Mouse (Mus musculus) kidney, adult 18-20 months (tissue): ENCODE results near the gene Olfr199.
"Not testable (repeated sequence)": the region's sequence is repeated elsewhere in the genome, so short reads cannot be mapped to it uniquely, and the experiment has no call there.

Source experiments
- DNase-seq: peaks from one replicate; pipeline ENCODE4 v3.0.0; 2021

Gene Olfr199

DNA sequence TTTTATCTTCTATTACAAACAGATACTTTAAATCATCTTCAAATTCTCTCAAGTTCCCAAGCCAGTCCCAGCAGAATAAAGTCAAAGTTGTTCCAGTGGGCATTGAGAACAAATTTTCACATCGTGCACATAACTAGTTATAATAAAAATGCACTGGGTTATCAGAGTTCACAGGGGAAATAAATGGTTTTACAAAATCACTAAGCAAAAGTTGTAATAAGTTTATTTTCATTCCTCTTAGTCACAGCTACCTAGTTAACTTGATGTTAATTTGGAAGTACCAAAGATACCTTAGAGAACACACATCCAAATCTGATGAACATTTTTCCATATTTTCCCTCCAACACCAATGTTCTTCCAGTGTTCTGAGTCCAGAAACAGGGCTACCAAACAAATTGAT is at the start of gene Olfr199:
Olfr199 (minus strand) TSS at position 101 of the 400 bp plus-strand sequence.
- DNase-seq, result not testable (repeated sequence)

DNA sequence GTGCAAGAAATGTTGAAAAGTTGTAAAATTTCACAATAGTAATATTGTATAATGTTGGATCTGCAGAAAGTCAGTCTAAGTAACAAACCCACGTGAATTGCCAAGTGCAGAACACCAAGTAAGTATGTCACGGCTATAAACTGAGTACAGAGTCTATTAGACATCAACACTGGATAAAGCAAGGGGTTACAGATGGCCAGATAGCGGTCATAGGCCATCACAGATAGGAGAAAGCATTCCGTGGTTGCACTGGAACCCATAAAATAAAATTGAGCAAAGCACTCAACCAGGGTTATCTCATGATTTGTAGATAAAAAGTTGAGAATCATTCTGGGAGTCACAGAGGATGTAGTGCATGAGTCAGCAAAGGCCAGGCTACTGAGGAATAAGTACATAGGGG is 49.5 kb upstream of the Olfr199 start:
- DNase-seq, result not testable (repeated sequence)

- DNase-seq, result no peak
Observed at GRCm38 (mm10) chr16:59249684-59250083, 30.1 kb upstream of the Olfr199 start.

DNA sequence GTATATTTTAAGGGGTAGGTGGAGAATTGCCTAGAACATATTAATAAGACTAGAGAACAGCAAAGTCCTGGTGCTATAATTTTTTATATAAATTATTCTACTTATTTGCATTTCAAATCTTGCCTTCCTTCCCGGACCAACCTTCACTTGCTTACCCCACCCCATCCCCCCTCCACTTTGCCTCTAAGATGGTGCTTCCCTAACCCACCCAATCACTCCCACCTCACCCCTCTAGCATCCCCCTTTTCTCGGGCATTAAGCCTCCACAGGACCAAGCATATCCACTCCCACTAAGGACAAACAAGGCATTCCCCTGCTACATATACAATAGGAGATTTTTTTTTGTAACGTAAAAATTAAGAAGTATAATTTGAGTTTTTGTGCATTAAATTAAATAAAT is 1.7 kb downstream of the Olfr199 start:
- DNase-seq, result not testable (repeated sequence)

GRCm38 (mm10) chr16:59203433-59203832 is 16.1 kb downstream of the Olfr199 start, which contains the start of gene Olfr198:
Gene Olfr198 (minus strand): TSS chr16:59203533.
- DNase-seq, result not testable (repeated sequence)

DNA sequence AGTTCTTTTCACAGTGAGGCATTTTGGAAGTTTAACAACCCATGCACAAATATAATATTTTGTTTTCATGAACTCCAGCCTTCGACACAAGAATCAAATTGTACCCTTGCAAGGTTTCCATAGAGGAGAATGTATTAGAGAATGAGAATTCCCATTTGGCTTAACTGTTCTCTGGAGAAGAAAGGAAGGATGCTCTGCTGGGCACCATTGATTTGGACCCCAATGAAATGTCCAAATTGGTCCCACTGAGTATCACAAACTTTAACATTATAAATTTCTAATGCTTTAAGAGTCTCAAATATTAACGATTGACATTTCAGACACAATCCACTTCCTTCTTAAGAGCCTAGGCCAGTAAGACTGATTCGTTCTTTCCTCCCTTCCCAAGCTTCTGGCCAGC is 49.2 kb downstream of the Olfr199 start, which contains the start of gene Olfr196:
Olfr196 (minus strand) TSS at position 101 of the 400 bp plus-strand sequence.
- no peak for DNase-seq
